Mouse (Mus musculus) forebrain, embryonic 11.5 days (tissue): Measurements from ENCODE around the gene Ltbp2. TPM values are rescaled to one million over a fixed set of nuclear protein-coding genes. Genes with fewer than 3 reads are reported as not detected.

Experiments
- ATAC-seq: fragments of 200-750 bp; cut with Nextera tagmentation; replicated peaks from 2 replicates; pipeline ENCODE4 v1.8.0; 2017; ENCODE audit warnings: moderate TSS enrichment; ENCODE audit not compliant: low FRiP score
- DNase-seq: peaks from one replicate; pipeline ENCODE4 v3.0.0-alpha.2; 2017; ENCODE audit warnings: low spot score
- H3K27ac ChIP-seq: fragments of 300-500 bp; sonication (generic); 2 replicates; pipeline ENCODE4 v1.5.1; 2014; ENCODE audit warnings: low read depth, low read length
- H3K27me3 ChIP-seq: fragments of 300-500 bp; sonication (generic); 2 replicates; pipeline ENCODE4 v1.6.1; 2014; ENCODE audit warnings: mild to moderate bottlenecking, low read length, mixed read lengths; ENCODE audit not compliant: control insufficient read depth, insufficient read depth
- H3K36me3 ChIP-seq: fragments of 300-500 bp; sonication (generic); 2 replicates; pipeline ENCODE4 v1.6.1; 2014; ENCODE audit warnings: mild to moderate bottlenecking, low read length, moderate library complexity, mixed read lengths; ENCODE audit not compliant: control insufficient read depth, insufficient read depth
- H3K4me1 ChIP-seq: fragments of 300-500 bp; sonication (generic); replicated peaks from 2 replicates; pipeline ENCODE4 v1.6.1; 2014; ENCODE audit warnings: low read length, mixed read lengths; ENCODE audit not compliant: control insufficient read depth, insufficient read depth
- H3K4me2 ChIP-seq: fragments of 300-500 bp; sonication (generic); 2 replicates; pipeline ENCODE4 v1.6.1; 2014; ENCODE audit warnings: low read depth, mild to moderate bottlenecking, low read length, moderate library complexity, mixed read lengths; ENCODE audit not compliant: severe bottlenecking
- H3K4me3 ChIP-seq: fragments of 300-500 bp; sonication (generic); 2 replicates; pipeline ENCODE4 v1.5.1; 2014; ENCODE audit warnings: low read depth, low read length
- H3K9ac ChIP-seq: fragments of 300-500 bp; sonication (generic); 2 replicates; pipeline ENCODE4 v1.6.1; 2014; ENCODE audit warnings: low read length
- H3K9me3 ChIP-seq: fragments of 300-500 bp; sonication (generic); 2 replicates; pipeline ENCODE4 v1.6.1; 2016; ENCODE audit warnings: low read length, mixed read lengths; ENCODE audit not compliant: control insufficient read depth
- WGBS: fragments of 180-500 bp; shearing (Covaris S2); extraction: QIAGEN DNeasy Blood & Tissue Kit; methylation state at CpG from one replicate; pipeline ENCODE4 v1.1.7; 2014; 5-methylcytosine and 5-hydroxymethylcytosine counted together
- polyA plus RNA-seq: library from polyadenylated mRNA; unstranded; fragments of >200 nt; fragmentation: Nextera tagmentation; extraction: Ambion mirVana; gene quantifications from 2 replicates; pipeline ENCODE4 v1.2.1, GENCODE M21; 2014

Ltbp2 gene
- polyA plus RNA-seq, 1 experiment from 2014 or later: not detected

DNA sequence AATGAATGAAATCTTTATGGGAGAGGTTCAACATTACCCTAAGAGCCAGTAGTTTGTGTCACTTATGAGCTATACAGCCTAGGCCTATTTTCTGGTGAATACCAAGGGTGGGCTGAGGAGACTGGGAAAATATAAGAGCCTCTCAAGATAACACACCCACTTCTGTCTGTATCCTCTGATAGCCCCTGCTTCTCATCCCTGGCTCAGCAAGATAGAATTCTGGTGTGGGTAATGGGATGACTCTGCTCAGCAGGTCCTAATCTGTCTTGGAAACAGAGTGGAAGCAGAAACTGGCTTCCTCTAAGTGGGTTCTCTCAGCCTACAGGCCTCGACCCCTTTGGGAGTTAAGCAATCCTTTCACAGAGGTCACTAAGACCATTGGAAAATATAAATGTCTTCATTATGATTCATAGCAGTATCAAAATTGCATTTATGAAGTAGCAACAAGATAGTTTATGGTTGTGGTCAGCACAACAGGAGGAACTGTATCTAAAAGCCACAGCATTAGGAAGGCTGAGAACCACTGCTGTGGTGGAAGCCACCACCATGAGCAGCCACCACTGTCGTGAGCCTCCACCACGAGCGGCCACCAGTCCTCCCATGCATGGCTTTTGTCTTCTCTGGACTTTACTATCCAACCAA lies 21.8 kb downstream of the Ltbp2 start:
- Histone ChIP-seq H3K27ac (no peak overlapping the region), H3K4me2 (no peak overlapping the region), H3K4me1 (no peaks in the 10 kb centered on the region), H3K4me3 (no peak overlapping the region), H3K27me3 (no peaks in the 10 kb centered on the region), H3K36me3 (no peaks in the 10 kb centered on the region), H3K9me3 (no peaks in the 10 kb centered on the region), H3K9ac (no peak overlapping the region)
- DNase-seq: no peak
- no peak for ATAC-seq
- 88% methylated on average over 4 of the region's 4 CpGs for WGBS

DNA sequence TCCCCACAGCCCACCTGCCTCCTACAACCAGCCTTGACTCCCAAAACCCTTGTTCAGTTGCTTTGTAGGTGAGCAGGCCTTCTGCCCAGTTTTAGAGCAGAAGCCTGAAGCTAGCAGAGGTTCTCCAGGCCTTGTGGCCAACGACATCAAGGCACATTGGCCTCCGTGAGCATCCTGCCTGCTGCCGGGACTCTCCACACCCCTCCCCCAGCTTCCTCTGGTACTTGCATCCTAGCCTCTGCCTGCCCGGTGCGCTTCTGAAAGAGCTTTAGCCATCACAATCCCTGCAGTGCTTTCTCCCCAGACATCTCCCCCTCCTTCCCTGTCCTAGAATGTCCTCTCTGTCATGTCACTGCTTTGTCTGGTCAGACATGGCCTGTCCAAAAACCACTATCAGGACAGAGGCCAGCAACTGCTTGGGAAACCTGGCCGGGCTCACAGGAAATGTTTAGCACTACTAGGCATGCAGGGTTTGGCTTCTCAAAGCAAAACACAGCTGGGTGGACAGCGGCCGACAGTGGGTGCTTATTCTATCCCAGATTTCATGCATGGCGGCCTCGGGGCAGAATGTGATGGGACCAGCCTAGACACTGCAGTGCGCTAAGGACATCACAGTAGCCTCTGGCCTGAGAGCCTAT lies 24.8 kb downstream of the Ltbp2 start:
- H3K9me3 ChIP-seq: no peaks in the 10 kb centered on the region
- no peak overlapping the region for H3K4me3 ChIP-seq
- H3K36me3 ChIP-seq: no peaks in the 10 kb centered on the region
- no peak for DNase-seq
- no peaks in the 10 kb centered on the region for H3K4me1 ChIP-seq
- 65% methylated on average over 11 of the region's 11 CpGs for WGBS
- no peak overlapping the region for H3K27ac ChIP-seq
- no peak overlapping the region for H3K4me2 ChIP-seq
- no peak for ATAC-seq
- H3K9ac ChIP-seq: no peak overlapping the region
- no peaks in the 10 kb centered on the region for H3K27me3 ChIP-seq

DNA sequence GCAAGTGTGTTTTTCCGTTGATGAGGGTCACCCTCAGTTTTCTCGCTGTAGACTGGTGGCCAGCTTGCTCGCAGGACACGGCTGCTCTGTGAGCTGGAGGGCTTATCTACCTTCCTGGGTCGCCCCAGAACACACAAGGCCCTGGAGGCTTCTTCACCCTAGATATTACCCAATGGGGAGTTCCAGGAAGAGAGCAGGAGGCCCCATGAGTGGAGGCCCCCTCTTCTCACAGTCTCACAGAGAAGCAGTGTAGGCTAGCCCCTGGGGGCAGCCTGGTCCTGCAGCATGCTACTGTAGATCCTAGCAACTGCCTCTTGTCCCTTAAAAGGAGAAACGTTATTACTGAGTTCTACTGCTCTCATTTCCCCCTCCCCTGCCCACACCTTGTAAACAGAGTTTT lies 28.4 kb downstream of the Ltbp2 start:
- Histone ChIP-seq H3K4me3 (no peak overlapping the region), H3K27ac (no peak overlapping the region), H3K36me3 (no peaks in the 10 kb centered on the region), H3K27me3 (no peaks in the 10 kb centered on the region), H3K4me1 (no peaks in the 10 kb centered on the region), H3K4me2 (no peak overlapping the region), H3K9me3 (no peaks in the 10 kb centered on the region), H3K9ac (no peak overlapping the region)
- WGBS: 75% methylated on average over 6 of the region's 6 CpGs
- ATAC-seq: no peak
- no peak for DNase-seq

DNA sequence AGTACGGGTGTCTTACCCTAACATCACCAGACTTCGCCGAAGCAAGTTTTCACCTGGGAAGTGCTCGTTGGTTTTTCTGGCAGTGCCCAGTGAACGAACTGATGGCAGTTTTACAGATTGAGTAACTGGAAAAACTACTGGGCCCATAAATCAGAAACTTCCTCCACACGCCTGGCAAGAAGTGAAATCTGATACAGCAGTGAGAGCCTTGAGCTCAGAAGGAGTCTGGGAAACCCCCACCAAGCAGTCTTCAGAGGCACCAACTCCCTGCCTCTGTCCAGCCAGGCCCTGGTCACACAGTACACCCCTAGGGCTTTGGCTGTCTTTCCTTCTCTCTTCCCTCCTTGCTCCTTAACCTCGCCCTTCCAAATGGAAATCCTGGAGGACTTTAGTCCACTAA lies 28.9 kb downstream of the Ltbp2 start:
- no peak for DNase-seq
- no peak overlapping the region for H3K4me3 ChIP-seq
- H3K4me1 ChIP-seq: no peaks in the 10 kb centered on the region
- H3K36me3 ChIP-seq: no peaks in the 10 kb centered on the region
- no peak overlapping the region for H3K4me2 ChIP-seq
- no peak overlapping the region for H3K27ac ChIP-seq
- no peaks in the 10 kb centered on the region for H3K27me3 ChIP-seq
- 75% methylated on average over 7 of the region's 7 CpGs for WGBS
- no peak for ATAC-seq
- no peak overlapping the region for H3K9ac ChIP-seq
- no peaks in the 10 kb centered on the region for H3K9me3 ChIP-seq

DNA sequence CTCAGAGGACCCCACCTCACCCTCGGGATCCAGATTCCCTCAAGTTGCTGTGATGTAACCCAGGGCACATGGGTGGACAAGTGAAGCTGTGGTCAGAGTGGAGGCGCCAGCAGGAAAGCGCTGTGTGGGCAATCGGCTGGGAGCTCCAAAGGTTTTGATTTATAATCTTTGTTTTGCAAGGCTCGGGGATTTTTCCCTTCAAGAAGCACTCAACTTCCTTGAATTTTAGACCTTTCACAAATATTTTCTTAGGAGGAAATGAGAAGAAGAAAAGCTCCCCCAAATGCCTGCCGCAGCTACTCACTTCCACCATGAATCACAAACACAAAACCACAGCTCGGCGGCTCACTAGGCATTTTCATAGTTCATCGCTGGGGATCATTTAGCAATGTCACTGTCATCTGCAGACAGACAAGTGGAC lies 29.7 kb downstream of the Ltbp2 start:
- no peaks in the 10 kb centered on the region for H3K9me3 ChIP-seq
- no peaks in the 10 kb centered on the region for H3K36me3 ChIP-seq
- ATAC-seq: no peak
- no peaks in the 10 kb centered on the region for H3K4me1 ChIP-seq
- H3K9ac ChIP-seq: no peak overlapping the region
- H3K27me3 ChIP-seq: no peaks in the 10 kb centered on the region
- H3K27ac ChIP-seq: no peak overlapping the region
- no peak overlapping the region for H3K4me2 ChIP-seq
- H3K4me3 ChIP-seq: no peak overlapping the region
- 76% methylated on average over 9 of the region's 9 CpGs for WGBS
- no peak for DNase-seq

DNA sequence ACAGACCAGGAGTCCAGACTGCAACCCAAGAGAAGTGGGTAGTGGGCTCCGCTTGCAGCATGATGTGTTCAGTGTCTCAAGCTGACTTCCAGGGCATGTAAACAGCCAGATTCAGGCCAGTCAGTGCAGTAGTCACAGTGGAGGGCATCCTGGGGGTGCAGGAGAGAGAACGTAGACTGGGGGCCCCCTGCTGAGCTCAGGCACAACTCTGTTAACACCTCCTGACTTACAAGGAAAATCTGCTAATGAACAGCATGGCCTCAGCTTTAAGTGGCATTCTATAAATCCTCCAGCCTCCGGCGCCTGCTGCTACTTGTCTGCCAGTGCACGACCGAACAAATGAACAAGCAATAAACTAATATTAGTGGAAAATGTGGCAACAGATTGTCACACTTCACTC lies 33.6 kb downstream of the Ltbp2 start:
- H3K36me3 ChIP-seq: no peaks in the 10 kb centered on the region
- 41% methylated on average over 6 of the region's 6 CpGs for WGBS
- no peak for DNase-seq
- no peaks in the 10 kb centered on the region for H3K27me3 ChIP-seq
- H3K9ac ChIP-seq: no peak overlapping the region
- no peak for ATAC-seq
- no peak overlapping the region for H3K4me2 ChIP-seq
- H3K9me3 ChIP-seq: no peaks in the 10 kb centered on the region
- no peak overlapping the region for H3K27ac ChIP-seq
- H3K4me3 ChIP-seq: no peak overlapping the region
- H3K4me1 ChIP-seq: no peaks in the 10 kb centered on the region

DNA sequence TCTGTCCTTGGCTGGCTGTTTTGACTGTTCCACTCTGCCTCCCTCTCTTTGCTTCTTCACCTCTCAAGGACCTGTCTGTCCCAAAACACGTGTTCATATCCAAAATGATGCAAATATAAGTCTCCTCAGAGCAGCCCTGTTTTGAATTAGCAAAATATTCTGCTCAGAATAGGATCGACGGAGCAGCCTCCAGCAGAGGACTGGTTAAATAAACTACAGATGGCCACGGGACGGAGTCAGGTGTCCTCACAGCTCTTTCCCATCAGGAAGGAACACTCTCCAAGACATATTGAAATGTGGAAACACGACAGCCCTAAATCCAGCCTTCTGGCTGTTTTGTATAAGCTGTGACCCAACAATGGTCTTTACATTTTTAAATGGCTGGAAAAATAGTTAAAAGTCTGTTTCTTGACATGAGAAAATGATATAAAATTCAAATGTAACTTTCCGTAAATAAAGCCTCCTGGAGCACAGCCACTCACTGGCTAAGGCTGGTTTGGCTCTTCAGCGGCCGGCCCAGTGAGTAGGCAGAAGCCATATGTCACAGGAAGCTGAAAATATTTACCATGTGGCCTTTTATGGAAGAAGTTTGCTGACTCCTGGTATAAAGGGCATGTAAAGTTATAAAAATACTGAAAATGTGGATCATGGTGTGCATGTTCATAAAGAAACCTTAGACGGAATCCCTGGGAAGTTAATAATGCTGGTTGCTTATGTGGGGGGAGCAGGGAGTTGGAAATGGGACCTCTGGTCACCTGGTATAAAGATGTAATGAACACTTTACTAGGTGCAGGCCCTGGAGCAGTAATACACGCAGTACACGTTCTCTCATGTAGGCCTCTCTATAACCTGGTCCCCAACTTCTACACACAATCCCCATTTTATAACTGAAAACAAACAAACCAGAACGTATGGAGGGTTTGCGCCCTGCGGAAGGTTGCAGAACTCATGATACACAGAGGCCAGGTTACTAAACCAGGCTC lies 34.9 kb downstream of the Ltbp2 start:
- Histone ChIP-seq H3K27me3 (no peaks in the 10 kb centered on the region), H3K4me1 (no peaks in the 10 kb centered on the region), H3K36me3 (no peaks in the 10 kb centered on the region), H3K4me2 (no peak overlapping the region), H3K9me3 (no peaks in the 10 kb centered on the region), H3K4me3 (no peak overlapping the region), H3K27ac (peak overlapping the region; percentile 31; the same call in 1 of the 2 replicates), H3K9ac (no peak overlapping the region)
- ATAC-seq (no peak), DNase-seq (no peak)
- 83% methylated on average over 15 of the region's 15 CpGs for WGBS

DNA sequence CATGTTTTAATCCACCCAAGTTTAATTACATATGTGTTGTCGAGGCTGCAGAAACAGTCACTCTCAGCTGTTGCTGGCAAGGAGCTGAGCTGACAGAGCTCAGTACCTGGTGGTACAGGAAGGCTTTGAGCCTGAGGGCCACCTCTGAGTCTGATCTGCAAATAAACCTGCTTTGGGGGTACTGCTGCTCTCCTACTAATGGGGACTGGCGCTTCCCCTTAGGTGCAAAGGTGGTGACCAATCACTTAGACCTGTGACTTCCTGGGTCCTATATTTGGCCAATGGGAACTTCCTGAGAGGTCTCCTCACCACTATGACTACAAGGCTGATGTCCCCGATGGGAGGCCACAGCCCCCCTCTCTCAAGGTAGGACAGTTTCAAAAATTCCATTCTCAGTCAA lies 35.6 kb downstream of the Ltbp2 start:
- no peak overlapping the region for H3K4me3 ChIP-seq
- H3K27ac ChIP-seq: no peak overlapping the region
- H3K9ac ChIP-seq: no peak overlapping the region
- H3K9me3 ChIP-seq: no peaks in the 10 kb centered on the region
- H3K27me3 ChIP-seq: no peaks in the 10 kb centered on the region
- no peaks in the 10 kb centered on the region for H3K4me1 ChIP-seq
- DNase-seq: no peak
- ATAC-seq: no peak
- H3K36me3 ChIP-seq: no peaks in the 10 kb centered on the region
- no peak overlapping the region for H3K4me2 ChIP-seq
- WGBS: 83% methylated on average over 3 of the region's 3 CpGs
